Mouse (Mus musculus): Measurements from ENCODE around the gene Erbb4.

DNA sequence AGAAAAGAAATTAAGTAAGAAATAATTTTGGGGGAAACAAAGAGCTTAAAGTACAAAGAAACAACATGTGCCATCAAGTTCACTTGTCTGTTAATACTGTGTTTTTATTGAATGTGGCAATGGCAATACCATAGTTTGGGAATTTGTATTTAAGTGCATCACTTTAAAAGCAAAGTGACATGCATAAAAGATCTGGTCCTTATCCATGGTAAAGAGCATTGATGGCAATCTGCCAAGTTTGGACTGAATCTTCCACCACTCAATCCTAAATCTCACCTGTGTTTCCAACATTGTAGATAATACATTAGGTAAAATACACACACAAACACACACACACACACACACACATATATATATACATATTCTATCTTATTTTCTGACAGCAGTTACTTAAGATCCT, 143.7 kb downstream of the Erbb4 start:
- no peak for TF ChIP-seq POLR2A (IDR thresholded peaks at IDR 0.05; ENCODE audit: extremely low read depth, insufficient read depth, low read length)
- no peak for TF ChIP-seq CTCF (IDR thresholded peaks at IDR 0.05; ENCODE audit: low read depth, low read length)

All from liver, adult 2 months (tissue).